Mouse (Mus musculus): ENCODE measurements around the gene Dhcr7.

Gene Dhcr7

GRCm38 (mm10) chr7:143832611-143833010, 9.7 kb downstream of the Dhcr7 start:
- in situ Hi-C loops (cut with MseI, MboI): loop anchor here in 1 of 2 experiments (10.0 kb wide), 1 partner anchor 72 kb away; no protein-coding TSS in a partner anchor

GRCm38 (mm10) chr7:143833581-143834190, 10.7 kb downstream of the Dhcr7 start:
- in situ Hi-C loops (cut with MseI, MboI): loop anchor here in 1 of 2 experiments (10.0 kb wide), 1 partner anchor 71 kb away; no protein-coding TSS in a partner anchor

- in situ Hi-C loops (cut with MseI, MboI): loop anchor here in 1 of 2 experiments (10.0 kb wide), 1 partner anchor 70 kb away; no protein-coding TSS in a partner anchor
Observed at GRCm38 (mm10) chr7:143834316-143834715, 11.4 kb downstream of the Dhcr7 start.

DNA sequence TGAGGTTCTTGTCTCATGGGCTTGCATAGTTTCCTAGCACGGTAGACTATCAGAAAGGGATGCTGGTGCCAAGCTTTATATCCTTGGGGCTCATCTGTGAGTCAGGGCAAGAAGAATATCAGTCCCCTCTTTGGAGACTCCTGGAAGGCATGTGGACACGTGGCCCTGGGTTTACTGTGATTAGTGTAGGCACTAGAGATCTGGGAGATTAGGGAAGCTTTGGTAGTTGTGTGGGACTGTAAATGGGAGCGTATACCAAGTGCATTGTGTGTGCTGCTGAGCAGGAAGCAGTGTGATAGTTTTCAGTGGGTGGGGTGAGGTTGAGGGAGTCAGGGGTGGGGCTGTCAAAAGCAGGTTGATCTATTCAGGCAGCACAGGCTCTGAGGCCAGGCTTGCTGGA, 12.0 kb downstream of the Dhcr7 start:
- in situ Hi-C loops (cut with MseI, MboI): loop anchor here in 1 of 2 experiments (10.0 kb wide), 1 partner anchor 70 kb away; no protein-coding TSS in a partner anchor

DNA sequence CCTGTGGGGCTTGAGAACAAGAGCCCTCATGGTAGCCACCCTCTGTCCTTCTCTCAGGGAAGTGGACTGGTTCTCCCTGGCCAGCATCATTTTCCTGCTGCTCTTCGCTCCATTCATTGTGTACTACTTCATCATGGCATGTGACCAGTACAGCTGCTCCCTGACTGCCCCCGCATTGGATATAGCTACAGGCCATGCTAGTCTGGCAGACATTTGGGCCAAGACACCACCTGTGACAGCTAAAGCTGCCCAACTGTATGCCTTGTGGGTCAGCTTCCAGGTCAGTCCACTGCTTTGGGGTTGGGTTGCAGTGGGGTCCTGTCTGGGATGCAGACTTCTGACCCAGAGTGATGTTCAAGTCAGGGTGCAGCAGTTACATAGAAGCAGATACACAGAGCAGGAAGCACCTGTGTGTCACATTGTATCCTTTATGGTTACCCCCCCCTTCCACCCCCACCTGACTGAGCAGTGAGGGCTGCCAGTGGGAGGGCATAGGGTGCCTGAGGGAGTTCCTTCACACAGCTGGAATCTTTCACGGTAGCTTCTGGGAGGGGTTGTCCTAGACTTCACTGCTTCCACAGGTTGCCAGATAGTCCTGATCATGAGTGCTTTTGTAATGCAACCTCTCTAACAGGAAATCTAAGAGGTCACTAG, 14.9 kb downstream of the Dhcr7 start:
- in situ Hi-C loops (cut with MseI, MboI): loop anchor here in 1 of 2 experiments (10.0 kb wide), 1 partner anchor 67 kb away; no protein-coding TSS in a partner anchor

DNA sequence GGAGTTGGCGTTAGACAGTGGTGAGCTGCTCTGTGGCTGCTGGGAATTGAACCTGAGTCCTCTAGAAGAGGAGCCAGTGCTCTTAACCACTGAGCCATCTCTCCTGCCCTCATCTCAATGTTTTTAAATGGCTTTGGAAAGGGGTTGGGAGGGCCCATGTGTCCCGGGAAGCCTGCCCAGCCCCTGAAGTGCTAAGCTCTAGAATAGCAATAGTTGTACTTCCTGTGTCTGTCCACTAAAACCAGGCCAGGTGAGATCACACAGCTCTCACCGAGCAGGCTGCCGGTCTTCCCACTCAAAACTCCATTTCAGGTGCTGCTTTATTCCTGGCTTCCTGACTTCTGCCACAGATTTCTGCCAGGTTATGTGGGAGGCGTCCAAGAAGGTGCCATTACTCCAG, 17.2 kb downstream of the Dhcr7 start:
- in situ Hi-C loops (cut with MseI, MboI): no loop called here

- in situ Hi-C loops (cut with MseI, MboI): no loop called here
Observed at GRCm38 (mm10) chr7:143841301-143841700, 18.4 kb downstream of the Dhcr7 start.

DNA sequence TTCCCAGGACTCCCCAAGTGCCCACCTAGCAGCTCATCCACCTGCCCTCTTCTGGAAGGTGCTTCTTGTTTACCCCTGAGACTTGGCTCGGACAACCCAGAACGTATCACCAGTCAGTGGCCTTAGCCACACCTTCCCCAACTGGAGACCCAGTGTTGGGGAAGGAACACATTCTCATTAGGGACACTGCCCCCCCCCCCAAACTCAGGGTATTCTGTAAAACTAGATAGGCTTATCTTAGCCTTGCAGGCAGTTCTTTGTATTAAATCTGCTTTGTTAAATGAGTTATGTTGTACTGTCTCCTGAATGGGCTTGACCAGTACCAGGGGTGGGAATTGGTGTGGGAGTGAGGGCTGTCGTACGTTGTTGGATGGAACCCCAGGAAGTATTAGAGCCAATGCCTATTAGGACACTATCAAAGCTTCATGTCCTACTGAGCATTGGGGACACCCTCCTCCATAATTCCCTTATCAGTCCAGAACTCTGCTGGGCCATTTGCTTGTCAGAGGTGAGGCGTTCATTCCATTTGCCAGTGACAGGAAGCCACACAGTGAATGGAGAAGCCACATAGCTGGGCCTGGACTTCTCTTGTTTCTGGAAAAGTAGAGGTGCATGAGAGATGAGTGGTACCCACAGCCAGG, 25.3 kb downstream of the Dhcr7 start:
- in situ Hi-C loops (cut with MseI, MboI): no loop called here

- in situ Hi-C loops (cut with MseI, MboI): no loop called here
Observed at GRCm38 (mm10) chr7:143848768-143849482, 26.0 kb downstream of the Dhcr7 start.

- in situ Hi-C loops (cut with MseI, MboI): no loop called here
Observed at GRCm38 (mm10) chr7:143866538-143866937, 43.6 kb downstream of the Dhcr7 start, which contains the start of gene Gm498. TSS of gene Gm498 (plus strand) at chr7:143866838.

DNA sequence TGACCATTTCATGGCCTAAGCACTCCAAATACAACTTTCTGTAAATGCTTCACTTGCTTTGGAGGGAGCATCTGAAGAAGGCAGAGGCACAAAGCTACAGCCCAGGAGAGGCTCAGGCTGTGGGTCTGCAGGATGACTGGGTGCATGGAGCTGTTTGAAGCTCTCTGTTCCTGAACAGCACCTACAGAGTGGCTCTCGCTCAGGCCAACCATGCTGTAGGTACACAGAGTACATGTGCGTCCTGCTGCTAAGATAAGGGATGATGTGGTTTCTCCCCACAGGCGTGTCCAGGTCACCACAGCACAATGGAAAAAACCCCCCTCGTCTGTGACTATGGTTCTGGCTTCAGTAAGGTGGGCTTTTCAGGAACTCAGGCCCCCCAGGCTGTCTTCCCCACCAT, 45.9 kb downstream of the Dhcr7 start:
- in situ Hi-C loops (cut with MseI, MboI): no loop called here

- in situ Hi-C loops (cut with MseI, MboI): no loop called here
Observed at GRCm38 (mm10) chr7:143883717-143884116, 60.8 kb downstream of the Dhcr7 start.

DNA sequence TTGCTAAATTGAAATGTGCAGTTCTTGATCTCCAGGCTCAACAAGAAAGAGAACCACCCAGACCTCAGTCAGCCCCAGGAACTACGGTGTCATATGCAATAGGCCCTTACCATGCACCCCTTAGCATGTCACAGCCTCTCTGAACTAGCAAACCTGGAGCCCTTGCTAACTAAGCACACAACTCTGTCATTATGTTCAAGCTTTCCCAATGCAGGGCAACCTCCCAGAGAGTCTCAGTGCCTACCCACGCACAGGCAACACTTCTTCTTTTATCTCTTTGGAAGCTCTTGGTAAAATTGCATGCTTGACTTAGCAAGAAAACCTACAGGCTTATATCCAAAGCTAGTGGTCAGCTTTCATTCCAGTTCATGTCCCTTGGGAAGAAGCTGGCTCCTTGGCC, 68.2 kb downstream of the Dhcr7 start:
- in situ Hi-C loops (cut with MseI, MboI): no loop called here

DNA sequence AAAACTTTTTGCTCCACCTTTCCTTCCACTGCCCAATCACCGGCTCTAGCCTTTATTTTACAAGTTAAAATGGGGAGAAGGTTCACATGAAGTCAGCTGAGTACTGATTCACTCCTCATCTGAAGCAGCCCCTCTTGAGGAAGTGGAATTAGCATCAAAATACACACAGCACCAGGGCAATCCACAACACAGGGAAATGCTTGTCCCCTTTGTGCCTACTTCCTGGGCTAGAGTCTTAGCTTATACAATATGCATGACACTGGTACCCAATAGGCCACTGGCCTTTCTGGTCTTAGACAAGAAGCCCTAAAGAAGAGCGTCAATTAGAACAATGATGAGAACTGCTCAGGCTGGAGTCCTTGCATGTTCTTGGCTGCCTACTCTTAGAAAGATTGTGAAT, 69.4 kb downstream of the Dhcr7 start:
- in situ Hi-C loops (cut with MseI, MboI): no loop called here

All from mouse trophoblast stem cell (cell line).